Mouse (Mus musculus) olfactory bulb, adult 2 months (tissue): Measurements from ENCODE around the gene Lingo1.

Experiments used
- CTCF ChIP-seq: fragments of 200-500 bp; IDR thresholded peaks from 2 replicates; pipeline ENCODE4 v1.5.1; 2012; ENCODE audit warnings: low read depth, mild to moderate bottlenecking, low read length, moderate library complexity; ENCODE audit not compliant: insufficient read depth
- POLR2A ChIP-seq: fragments of 200-500 bp; IDR thresholded peaks from 2 replicates; pipeline ENCODE4 v1.6.1; 2012; ENCODE audit warnings: mild to moderate bottlenecking, low read depth, low read length, moderate library complexity; ENCODE audit not compliant: insufficient read depth

DNA sequence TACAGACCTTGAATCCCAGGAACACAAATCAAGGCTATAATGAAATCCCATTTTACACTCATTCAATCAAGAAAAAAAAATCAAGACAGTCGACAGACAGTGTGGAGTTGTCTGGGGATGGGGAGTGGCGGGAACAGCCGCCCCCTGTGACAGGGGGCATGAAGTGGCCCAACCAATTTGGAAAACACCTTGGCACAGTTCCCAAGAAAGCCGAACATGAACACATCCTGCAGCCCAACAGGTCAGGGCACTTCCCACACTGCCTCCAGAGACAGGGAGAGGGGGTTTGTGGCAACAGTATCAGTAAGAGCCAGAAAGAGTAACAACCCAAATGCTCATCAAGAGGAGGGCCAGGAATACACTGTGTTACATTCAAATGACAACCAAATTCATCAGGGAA, 165.3 kb downstream of the Lingo1 start:
- TF ChIP-seq CTCF = no peak
- no peak for TF ChIP-seq POLR2A
